Mouse (Mus musculus): Measurements from ENCODE around the gene Acsm2. TPM values are rescaled to one million over a fixed set of nuclear protein-coding genes. Genes with fewer than 3 reads are reported as not detected.

Gene Acsm2
- polyA plus RNA-seq (2012; ENCODE audit: low replicate concordance): not detected in 2 replicates

GRCm38 (mm10) chr7:119554040-119554439 lies at the start of gene Acsm2:
TSS of gene Acsm2 (plus strand) at chr7:119554340.

GRCm38 (mm10) chr7:119519163-119519562 lies 35.0 kb upstream of the Acsm2 start, which contains the start of gene Acsm5:
TSS of gene Acsm5 (plus strand) at chr7:119519463.

GRCm38 (mm10) chr7:119523389-119523788 lies 30.8 kb upstream of the Acsm2 start, which contains the start of gene Pdilt:
TSS of gene Pdilt (minus strand) at chr7:119523489.

GRCm38 (mm10) chr7:119606664-119607076 lies 52.5 kb downstream of the Acsm2 start, which contains the start of gene Acsm1:
TSS of gene Acsm1 (plus strand) at chr7:119607026.

Other genes starting within 250 kb of the Acsm2 start
- gene Gp2, start 95.1 kb upstream of the Acsm2 start, polyA plus RNA-seq (2012; ENCODE audit: low replicate concordance): 0.10 and 0.13 TPM in 2 replicates
- not detected in 2 replicates for gene Umod, start 75.1 kb upstream of the Acsm2 start, polyA plus RNA-seq (2012; ENCODE audit: low replicate concordance)
- not detected in 2 replicates for gene Acsm5, start 34.9 kb upstream of the Acsm2 start, polyA plus RNA-seq (2012; ENCODE audit: low replicate concordance)
- gene Pdilt, start 30.9 kb upstream of the Acsm2 start, polyA plus RNA-seq (2012; ENCODE audit: low replicate concordance): not detected in 2 replicates
- not detected in 2 replicates for gene Acsm1, start 52.7 kb downstream of the Acsm2 start, polyA plus RNA-seq (2012; ENCODE audit: low replicate concordance)
- gene Acsm4, start 135.7 kb downstream of the Acsm2 start, polyA plus RNA-seq (2012; ENCODE audit: low replicate concordance): not detected in 2 replicates
- gene Thumpd1, start 166.5 kb downstream of the Acsm2 start, polyA plus RNA-seq (2012; ENCODE audit: low replicate concordance): 21.2 and 42.4 TPM in 2 replicates
- gene Acsm3, start 206.6 kb downstream of the Acsm2 start, polyA plus RNA-seq (2012; ENCODE audit: low replicate concordance): not detected in 2 replicates
- gene Rexo5, start 239.7 kb downstream of the Acsm2 start, polyA plus RNA-seq (2012; ENCODE audit: low replicate concordance): 2.1 and 5.1 TPM in 2 replicates
- 0.15 and 0.46 TPM in 2 replicates for gene Eri2, start 239.7 kb downstream of the Acsm2 start, polyA plus RNA-seq (2012; ENCODE audit: low replicate concordance)

Measured in hematopoietic multipotent progenitor cell, adult 10-12 weeks (in vitro differentiated cells).